Mouse (Mus musculus) midbrain, embryonic 14.5 days (tissue): ENCODE measurements around the gene Gm43738. TPM values are rescaled to one million over a fixed set of nuclear protein-coding genes. Genes with fewer than 3 reads are reported as not detected.

ENCODE experiments used
- ATAC-seq: fragments of 200-750 bp; cut with Nextera tagmentation; 2 replicates; pipeline ENCODE4 v1.8.0; 2017; ENCODE audit warnings: moderate number of reproducible peaks, moderate library complexity; ENCODE audit not compliant: low FRiP score, low TSS enrichment
- DNase-seq: peaks from one replicate; pipeline ENCODE4 v3.0.0-alpha.2; 2015
- H3K27ac ChIP-seq: fragments of 300-500 bp; sonication (generic); replicated peaks from 2 replicates; pipeline ENCODE4 v1.5.1; 2014; ENCODE audit warnings: mild to moderate bottlenecking, low read depth, low read length, moderate library complexity
- H3K27me3 ChIP-seq: fragments of 300-500 bp; sonication (generic); 2 replicates; pipeline ENCODE4 v1.6.1; 2014; ENCODE audit warnings: low read length, control low read depth, mixed read lengths; ENCODE audit not compliant: control insufficient read depth, insufficient read depth
- H3K36me3 ChIP-seq: fragments of 300-500 bp; sonication (generic); 2 replicates; pipeline ENCODE4 v1.6.1; 2014; ENCODE audit warnings: low read length, control low read depth; ENCODE audit not compliant: control insufficient read depth, insufficient read depth
- H3K4me1 ChIP-seq: fragments of 300-500 bp; sonication (generic); 2 replicates; pipeline ENCODE4 v1.6.1; 2014; ENCODE audit warnings: mild to moderate bottlenecking, antibody characterized with exemption, low read length, control low read depth; ENCODE audit not compliant: control insufficient read depth, insufficient read depth
- H3K4me2 ChIP-seq: fragments of 300-500 bp; sonication (generic); 2 replicates; pipeline ENCODE4 v1.6.1; 2014; ENCODE audit warnings: mild to moderate bottlenecking, low read length, moderate library complexity
- H3K4me3 ChIP-seq: fragments of 300-500 bp; sonication (generic); replicated peaks from 2 replicates; pipeline ENCODE4 v1.5.1; 2014; ENCODE audit warnings: low read depth, low read length
- H3K9ac ChIP-seq: fragments of 300-500 bp; sonication (generic); replicated peaks from 2 replicates; pipeline ENCODE4 v1.6.1; 2014; ENCODE audit warnings: mild to moderate bottlenecking, low read length, moderate library complexity
- H3K9me3 ChIP-seq: fragments of 300-500 bp; sonication (generic); 2 replicates; pipeline ENCODE4 v1.6.1; 2016; ENCODE audit warnings: low read length, control low read depth, mixed read lengths; ENCODE audit not compliant: control insufficient read depth
- WGBS: fragments of 180-500 bp; shearing (Covaris S2); extraction: QIAGEN DNeasy Blood & Tissue Kit; methylation state at CpG from one replicate; pipeline ENCODE4 v1.1.7; 2014; 5-methylcytosine and 5-hydroxymethylcytosine counted together
- polyA plus RNA-seq: library from polyadenylated mRNA; unstranded; fragments of >200 nt; fragmentation: Nextera tagmentation; extraction: Ambion mirVana; gene quantifications from 2 replicates; pipeline ENCODE4 v1.2.1, GENCODE M21; 2014

The Gm43738 gene
- polyA plus RNA-seq, 1 experiment from 2014 or later = not detected

- Histone ChIP-seq H3K9ac (peak overlapping the region; percentile 84), H3K36me3 (peaks cover 57% of the 10 kb centered on the region), H3K27ac (peak overlapping the region; percentile 83), H3K27me3 (0 out of 2 replicates have a peak, but pooled peaks cover 4% of the 10 kb centered on the region), H3K4me3 (peak overlapping the region; percentile 68), H3K4me2 (peak overlapping the region; percentile 80), H3K9me3 (no peaks in the 10 kb centered on the region), H3K4me1 (peaks cover 16% of the 10 kb centered on the region; the same call in 1 of the 2 replicates)
- WGBS = 16% methylated on average over 11 of the region's 11 CpGs
- DNase-seq (peak; percentile 17), ATAC-seq (peak; percentile 13; the same call in 1 of the 2 replicates)
Measured at GRCm38 (mm10) chr3:89092509-89093090, 8.3 kb downstream of the Gm43738 start.

- H3K27me3 ChIP-seq = 0 out of 2 replicates have a peak, but pooled peaks cover 4% of the 10 kb centered on the region
- H3K4me1 ChIP-seq = peaks cover 16% of the 10 kb centered on the region; the same call in 1 of the 2 replicates
- peaks cover 57% of the 10 kb centered on the region for H3K36me3 ChIP-seq
- no peaks in the 10 kb centered on the region for H3K9me3 ChIP-seq
- H3K4me2 ChIP-seq = peak overlapping the region; percentile 80
- ATAC-seq (no peak), DNase-seq (no peak)
- H3K9ac ChIP-seq = peak overlapping the region; percentile 84
- 8% methylated on average over 20 of the region's 20 CpGs for WGBS
- peak overlapping the region; percentile 52 for H3K27ac ChIP-seq
- H3K4me3 ChIP-seq = peak overlapping the region; percentile 68
Measured at GRCm38 (mm10) chr3:89091811-89092508, 8.9 kb downstream of the Gm43738 start.

DNA sequence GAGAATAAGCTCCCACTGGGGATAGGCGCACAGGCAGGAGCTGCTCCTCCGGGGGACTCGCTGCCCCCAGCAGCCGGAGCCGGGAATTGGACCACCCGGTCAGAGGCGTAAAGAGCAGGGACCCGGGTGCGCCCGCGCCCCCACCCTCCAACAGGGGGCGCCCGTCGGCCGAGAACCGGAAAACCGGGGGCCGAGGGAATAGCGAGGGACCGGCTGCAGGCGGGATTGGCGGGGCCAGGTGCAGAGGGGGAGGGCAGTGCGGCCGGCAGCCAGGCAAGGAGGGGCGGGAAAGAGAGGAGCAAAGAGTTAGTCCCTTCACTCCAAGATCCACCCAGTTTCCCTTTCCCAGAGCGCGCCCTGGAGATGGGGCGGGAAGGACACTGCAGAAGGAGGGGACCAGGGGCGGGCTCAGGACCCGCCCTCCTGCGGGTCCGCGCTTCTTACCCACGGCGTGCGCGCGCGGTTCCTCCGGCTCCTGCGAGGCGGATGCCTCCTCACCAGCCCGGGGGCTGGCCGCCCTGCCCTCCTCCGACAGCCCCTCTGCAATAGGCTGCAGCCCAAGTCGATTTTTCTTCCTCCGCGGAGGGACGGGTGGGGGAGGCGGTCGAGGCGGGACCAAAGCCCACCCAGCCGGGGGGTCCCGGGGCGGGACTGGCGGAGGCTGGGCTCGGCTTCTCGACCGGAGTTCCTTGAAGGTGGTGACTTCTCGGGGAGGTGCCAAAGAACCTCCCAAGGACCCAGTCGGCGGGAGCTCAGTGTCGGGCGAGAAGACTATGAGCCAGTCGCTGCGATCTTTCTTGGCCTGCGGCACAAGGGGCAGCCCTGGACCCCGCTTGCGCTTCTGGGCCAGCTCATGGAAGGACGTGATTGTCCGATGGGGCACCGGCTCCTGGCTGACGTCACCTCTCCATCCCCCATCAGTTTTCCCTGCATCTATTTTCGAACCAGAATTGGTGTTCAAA lies 9.9 kb downstream of the Gm43738 start:
- Histone ChIP-seq H3K4me2 (peak overlapping the region; percentile 80), H3K9ac (peak overlapping the region; percentile 84), H3K27ac (peak overlapping the region; percentile 56), H3K9me3 (no peaks in the 10 kb centered on the region), H3K4me1 (peaks cover 16% of the 10 kb centered on the region; the same call in 1 of the 2 replicates), H3K36me3 (peaks cover 56% of the 10 kb centered on the region), H3K4me3 (peak overlapping the region; percentile 68), H3K27me3 (0 out of 2 replicates have a peak, but pooled peaks cover 4% of the 10 kb centered on the region)
- ATAC-seq (peak; percentile 39), DNase-seq (peak; percentile 87)
- under 1% methylated on average over 72 of the region's 74 CpGs for WGBS

DNA sequence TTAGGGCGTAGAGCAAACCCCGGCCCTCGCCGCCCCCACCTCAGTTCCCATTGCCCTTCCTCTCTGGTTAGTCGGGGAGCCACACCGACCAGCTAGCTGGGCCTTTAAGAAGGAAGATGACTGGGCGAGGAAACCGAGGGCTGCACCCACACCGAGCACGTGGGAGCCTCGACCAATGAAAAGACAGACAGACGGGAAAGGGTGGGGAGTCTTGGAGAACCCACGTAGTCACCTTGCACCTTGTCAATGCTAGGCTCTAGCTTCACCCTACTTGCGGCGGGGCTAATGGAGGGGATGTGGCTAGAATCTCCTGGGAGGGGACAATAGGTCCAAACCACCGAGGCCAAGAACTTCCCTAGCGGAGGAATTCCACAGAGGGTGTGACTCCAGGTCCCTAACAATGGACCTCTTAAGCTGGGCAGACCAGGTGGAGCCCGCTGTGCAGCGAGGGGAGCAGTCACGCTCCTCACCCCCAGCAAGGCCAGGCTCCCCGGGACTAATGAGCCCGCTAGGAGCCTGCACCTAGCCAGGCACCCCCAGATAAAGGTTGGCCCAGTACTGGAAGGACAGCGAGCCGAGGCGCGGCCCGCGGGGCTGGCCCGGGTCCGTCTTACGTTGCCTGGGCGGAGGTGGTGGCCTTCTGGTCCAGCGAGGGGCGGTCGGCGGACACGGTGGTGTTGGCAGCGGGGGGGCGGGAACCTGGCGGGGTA lies 10.9 kb downstream of the Gm43738 start:
- under 1% methylated on average over 40 of the region's 40 CpGs for WGBS
- ATAC-seq = peak; percentile 70
- H3K36me3 ChIP-seq = peaks cover 52% of the 10 kb centered on the region
- H3K27ac ChIP-seq = peak overlapping the region; percentile 56
- H3K9ac ChIP-seq = peak overlapping the region; percentile 84
- peaks cover 16% of the 10 kb centered on the region; the same call in 1 of the 2 replicates for H3K4me1 ChIP-seq
- H3K27me3 ChIP-seq = 0 out of 2 replicates have a peak, but pooled peaks cover 4% of the 10 kb centered on the region
- peak overlapping the region; percentile 80 for H3K4me2 ChIP-seq
- H3K9me3 ChIP-seq = no peaks in the 10 kb centered on the region
- H3K4me3 ChIP-seq = peak overlapping the region; percentile 68
- peak; percentile 88 for DNase-seq

DNA sequence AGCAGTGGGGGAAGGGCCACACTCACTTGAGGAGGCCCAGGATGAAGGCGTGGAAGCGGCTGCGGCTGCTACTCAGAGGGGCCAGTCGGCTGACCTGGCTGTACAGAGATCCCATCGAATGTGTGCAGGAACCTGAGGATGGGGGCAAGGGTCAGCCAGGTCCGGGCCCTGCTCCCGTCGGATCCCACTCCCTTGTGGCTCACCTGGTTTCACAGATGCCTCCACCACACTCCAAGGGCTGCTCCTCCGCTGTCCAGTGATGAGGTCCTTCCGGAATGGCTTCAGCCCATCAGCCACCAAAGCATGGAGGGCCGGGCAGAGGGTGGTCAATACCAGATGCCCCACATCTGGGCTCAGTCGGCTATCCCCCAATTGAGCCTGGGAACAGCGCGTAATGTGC lies 11.9 kb downstream of the Gm43738 start:
- Histone ChIP-seq H3K4me2 (peak overlapping the region; percentile 80), H3K27ac (no peak overlapping the region), H3K27me3 (0 out of 2 replicates have a peak, but pooled peaks cover 4% of the 10 kb centered on the region), H3K9me3 (no peaks in the 10 kb centered on the region), H3K9ac (no peak overlapping the region), H3K4me1 (peaks cover 16% of the 10 kb centered on the region; the same call in 1 of the 2 replicates), H3K4me3 (peak overlapping the region; percentile 68; the same call in 1 of the 2 replicates), H3K36me3 (peaks cover 51% of the 10 kb centered on the region)
- no peak for ATAC-seq
- no peak for DNase-seq
- WGBS = 69% methylated on average over 14 of the region's 14 CpGs

- H3K4me1 ChIP-seq = peaks cover 16% of the 10 kb centered on the region; the same call in 1 of the 2 replicates
- no peak overlapping the region for H3K4me3 ChIP-seq
- no peaks in the 10 kb centered on the region for H3K9me3 ChIP-seq
- H3K27ac ChIP-seq = no peak overlapping the region
- peaks cover 51% of the 10 kb centered on the region for H3K36me3 ChIP-seq
- H3K9ac ChIP-seq = no peak overlapping the region
- H3K27me3 ChIP-seq = 0 out of 2 replicates have a peak, but pooled peaks cover 4% of the 10 kb centered on the region
- no peak overlapping the region for H3K4me2 ChIP-seq
- WGBS = 34% methylated on average over 21 of the region's 21 CpGs
- DNase-seq = peak; percentile 88
- no peak for ATAC-seq
Measured at GRCm38 (mm10) chr3:89087338-89088110, 13.4 kb downstream of the Gm43738 start.

DNA sequence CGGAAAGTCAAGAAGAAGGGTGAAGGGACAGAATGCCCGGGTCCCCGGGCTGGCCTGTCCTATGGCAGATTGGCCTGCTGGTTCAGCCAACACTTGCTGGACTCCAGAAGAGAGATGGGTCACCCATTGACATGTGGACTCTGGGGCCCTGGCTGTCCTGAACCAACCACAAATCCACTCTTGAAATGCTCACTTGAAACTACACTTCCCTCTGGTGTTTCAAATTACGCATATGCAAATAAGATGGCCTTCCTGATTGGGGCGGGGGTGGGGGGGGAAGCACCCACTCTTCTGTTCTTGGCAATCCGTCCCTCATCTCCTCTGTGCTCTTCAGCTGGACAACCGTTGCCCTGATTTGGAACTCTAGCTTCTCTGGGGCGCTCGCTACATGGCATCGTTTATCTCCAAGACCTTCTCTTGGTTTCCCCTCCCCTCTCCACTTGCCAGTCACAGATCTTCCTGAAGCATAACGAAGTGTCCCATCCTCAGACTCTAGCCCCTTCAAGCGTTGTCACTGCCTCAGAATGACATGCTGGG lies 16.2 kb downstream of the Gm43738 start:
- Histone ChIP-seq H3K9me3 (no peaks in the 10 kb centered on the region), H3K27ac (no peak overlapping the region), H3K27me3 (0 out of 2 replicates have a peak, but pooled peaks cover 4% of the 10 kb centered on the region), H3K4me1 (0 out of 2 replicates have a peak, but pooled peaks cover 7% of the 10 kb centered on the region), H3K4me2 (no peak overlapping the region), H3K36me3 (peaks cover 63% of the 10 kb centered on the region), H3K9ac (no peak overlapping the region), H3K4me3 (no peak overlapping the region)
- DNase-seq (no peak), ATAC-seq (no peak)
- 85% methylated on average over 12 of the region's 12 CpGs for WGBS
